Mouse (Mus musculus): Measurements from ENCODE around the gene Caprin1. TPM values are rescaled to one million over a fixed set of nuclear protein-coding genes. Genes with fewer than 3 reads are reported as not detected.

Gene Caprin1
- polyA plus RNA-seq, 1 experiment from 2014 or later: 649 TPM

DNA sequence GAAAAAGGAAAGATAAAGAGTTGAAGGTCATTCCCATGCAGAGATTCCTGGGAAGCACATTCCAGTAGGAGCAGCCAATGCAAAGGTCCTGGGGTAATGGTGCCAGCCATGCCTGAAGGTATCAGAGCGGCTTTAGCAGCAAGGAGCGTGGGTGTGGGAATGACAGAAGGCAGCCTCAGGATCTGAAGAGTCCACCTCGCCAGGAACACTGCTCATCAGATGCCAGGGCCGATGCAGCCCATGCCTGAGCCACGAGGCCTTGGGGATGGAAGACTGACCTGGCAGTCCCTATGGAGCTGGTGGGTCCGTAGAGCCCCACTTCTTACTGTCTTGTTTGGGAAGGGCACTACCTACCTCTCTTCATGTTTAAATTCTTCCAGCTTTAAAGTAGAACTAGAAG lies 45.7 kb downstream of the Caprin1 start:
- no peak for DNase-seq (ENCODE audit: low spot score)
- no peak overlapping the region for H3K9ac ChIP-seq (ENCODE audit: low read length)
- no peak overlapping the region for H3K4me2 ChIP-seq (ENCODE audit: low read depth, low read length, severe bottlenecking)
- ATAC-seq (replicated peaks; ENCODE audit: low FRiP score): no peak
- H3K27ac ChIP-seq (ENCODE audit: low read depth, low read length): no peak overlapping the region
- H3K4me1 ChIP-seq (replicated peaks; ENCODE audit: control insufficient read depth, insufficient read depth, low read length): no peaks in the 10 kb centered on the region
- H3K9me3 ChIP-seq (ENCODE audit: control insufficient read depth, low read length): no peaks in the 10 kb centered on the region
- H3K36me3 ChIP-seq (ENCODE audit: control insufficient read depth, insufficient read depth, low read length): peaks cover 8% of the 10 kb centered on the region; the same call in 1 of the 2 replicates
- no peak overlapping the region for H3K4me3 ChIP-seq (ENCODE audit: low read depth, low read length)
- WGBS: 91% methylated on average over 6 of the region's 6 CpGs
- H3K27me3 ChIP-seq (ENCODE audit: control insufficient read depth, insufficient read depth, low read length): no peaks in the 10 kb centered on the region

DNA sequence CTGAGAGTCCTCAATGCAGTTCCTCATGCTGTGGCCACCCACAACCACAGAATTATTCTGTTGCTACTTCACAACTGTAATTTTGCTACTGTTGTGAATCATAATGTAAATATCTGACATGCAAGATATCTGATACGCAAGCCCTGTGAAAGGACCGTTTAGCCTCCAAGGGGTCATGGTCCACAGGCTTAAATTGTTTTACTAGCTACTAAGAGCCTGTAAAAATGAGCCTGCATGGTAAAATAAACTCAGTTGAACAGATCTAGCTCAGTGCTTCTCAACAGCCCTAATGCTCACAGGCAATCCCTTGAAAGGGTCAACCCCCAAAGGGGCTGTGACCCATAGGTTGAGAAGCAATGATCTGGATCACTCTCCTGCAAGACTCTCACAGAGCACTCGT lies 48.4 kb downstream of the Caprin1 start:
- no peak overlapping the region for H3K27ac ChIP-seq (ENCODE audit: low read depth, low read length)
- no peaks in the 10 kb centered on the region for H3K27me3 ChIP-seq (ENCODE audit: control insufficient read depth, insufficient read depth, low read length)
- H3K9me3 ChIP-seq (ENCODE audit: control insufficient read depth, low read length): no peaks in the 10 kb centered on the region
- ATAC-seq (replicated peaks; ENCODE audit: low FRiP score) (no peak), DNase-seq (ENCODE audit: low spot score) (no peak)
- no peak overlapping the region for H3K4me2 ChIP-seq (ENCODE audit: low read depth, low read length, severe bottlenecking)
- H3K36me3 ChIP-seq (ENCODE audit: control insufficient read depth, insufficient read depth, low read length): peaks cover 8% of the 10 kb centered on the region; the same call in 1 of the 2 replicates
- no peak overlapping the region for H3K9ac ChIP-seq (ENCODE audit: low read length)
- no peak overlapping the region for H3K4me3 ChIP-seq (ENCODE audit: low read depth, low read length)
- 89% methylated on average over 3 of the region's 3 CpGs for WGBS
- no peaks in the 10 kb centered on the region for H3K4me1 ChIP-seq (replicated peaks; ENCODE audit: control insufficient read depth, insufficient read depth, low read length)

GRCm38 (mm10) chr2:103747891-103748290 lies 49.6 kb downstream of the Caprin1 start:
- no peak overlapping the region for H3K9ac ChIP-seq (ENCODE audit: low read length)
- no peak overlapping the region for H3K4me2 ChIP-seq (ENCODE audit: low read depth, low read length, severe bottlenecking)
- peaks cover 8% of the 10 kb centered on the region; the same call in 1 of the 2 replicates for H3K36me3 ChIP-seq (ENCODE audit: control insufficient read depth, insufficient read depth, low read length)
- no peaks in the 10 kb centered on the region for H3K27me3 ChIP-seq (ENCODE audit: control insufficient read depth, insufficient read depth, low read length)
- DNase-seq (ENCODE audit: low spot score) (peak; percentile 50), ATAC-seq (replicated peaks; ENCODE audit: low FRiP score) (no peak)
- no peak overlapping the region for H3K4me3 ChIP-seq (ENCODE audit: low read depth, low read length)
- 93% methylated on average over 9 of the region's 9 CpGs for WGBS
- no peaks in the 10 kb centered on the region for H3K4me1 ChIP-seq (replicated peaks; ENCODE audit: control insufficient read depth, insufficient read depth, low read length)
- no peaks in the 10 kb centered on the region for H3K9me3 ChIP-seq (ENCODE audit: control insufficient read depth, low read length)
- no peak overlapping the region for H3K27ac ChIP-seq (ENCODE audit: low read depth, low read length)

DNA sequence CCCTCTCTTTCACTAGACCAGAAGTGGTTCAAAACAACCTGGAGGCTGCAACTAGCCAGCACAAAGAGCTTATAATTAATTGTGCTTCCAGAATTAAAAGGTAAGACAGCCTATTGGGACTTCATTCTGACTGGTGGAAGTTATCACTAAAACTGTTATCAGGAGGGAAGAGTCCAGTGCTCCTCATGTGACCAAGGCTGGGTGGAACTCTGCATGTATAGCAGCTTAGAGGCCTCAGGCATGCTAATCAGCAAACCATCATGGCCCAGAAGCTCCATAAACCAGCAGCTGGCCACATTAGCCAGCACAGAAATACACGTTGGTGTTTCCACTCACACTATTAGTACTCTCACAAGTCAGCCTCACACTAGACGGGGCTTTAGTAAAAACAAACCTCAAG lies 50.7 kb downstream of the Caprin1 start:
- Histone ChIP-seq H3K4me2 (ENCODE audit: low read depth, low read length, severe bottlenecking) (no peak overlapping the region), H3K9me3 (ENCODE audit: control insufficient read depth, low read length) (no peaks in the 10 kb centered on the region), H3K9ac (ENCODE audit: low read length) (no peak overlapping the region), H3K4me3 (ENCODE audit: low read depth, low read length) (no peak overlapping the region), H3K27me3 (ENCODE audit: control insufficient read depth, insufficient read depth, low read length) (no peaks in the 10 kb centered on the region), H3K4me1 (replicated peaks; ENCODE audit: control insufficient read depth, insufficient read depth, low read length) (no peaks in the 10 kb centered on the region), H3K27ac (ENCODE audit: low read depth, low read length) (no peak overlapping the region), H3K36me3 (ENCODE audit: control insufficient read depth, insufficient read depth, low read length) (peaks cover 6% of the 10 kb centered on the region; the same call in 1 of the 2 replicates)
- 89% methylated on average over 2 of the region's 2 CpGs for WGBS
- DNase-seq (ENCODE audit: low spot score) (no peak), ATAC-seq (replicated peaks; ENCODE audit: low FRiP score) (no peak)

- Histone ChIP-seq H3K27ac (ENCODE audit: low read depth, low read length) (no peak overlapping the region), H3K4me3 (ENCODE audit: low read depth, low read length) (no peak overlapping the region), H3K4me2 (ENCODE audit: low read depth, low read length, severe bottlenecking) (no peak overlapping the region), H3K4me1 (replicated peaks; ENCODE audit: control insufficient read depth, insufficient read depth, low read length) (no peaks in the 10 kb centered on the region), H3K36me3 (ENCODE audit: control insufficient read depth, insufficient read depth, low read length) (peaks cover 6% of the 10 kb centered on the region; the same call in 1 of the 2 replicates), H3K9ac (ENCODE audit: low read length) (no peak overlapping the region), H3K27me3 (ENCODE audit: control insufficient read depth, insufficient read depth, low read length) (no peaks in the 10 kb centered on the region), H3K9me3 (ENCODE audit: control insufficient read depth, low read length) (no peaks in the 10 kb centered on the region)
- WGBS: 92% methylated on average over 2 of the region's 2 CpGs
- DNase-seq (ENCODE audit: low spot score): peak; percentile 27
- no peak for ATAC-seq (replicated peaks; ENCODE audit: low FRiP score)
Measured at GRCm38 (mm10) chr2:103746096-103746495, 51.4 kb downstream of the Caprin1 start.

DNA sequence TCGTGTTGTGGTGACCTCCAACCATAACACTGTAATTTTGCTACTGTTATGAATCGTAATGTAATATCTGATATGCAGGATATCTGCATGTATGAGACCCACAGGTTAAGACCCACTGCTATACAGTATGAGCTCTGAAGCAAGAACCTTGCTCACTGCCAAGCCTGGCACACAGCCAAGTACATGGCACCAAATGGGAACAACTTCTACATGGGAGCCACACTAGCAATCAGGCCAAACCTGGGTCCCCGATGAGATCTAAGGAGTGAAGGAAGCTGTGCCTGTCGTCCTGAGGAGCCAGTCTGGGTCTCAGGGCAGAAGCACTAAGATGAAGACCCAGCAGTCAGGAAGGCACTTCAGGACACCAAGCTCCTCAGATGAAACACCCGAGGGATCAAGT lies 52.0 kb downstream of the Caprin1 start:
- peaks cover 6% of the 10 kb centered on the region; the same call in 1 of the 2 replicates for H3K36me3 ChIP-seq (ENCODE audit: control insufficient read depth, insufficient read depth, low read length)
- 92% methylated on average over 5 of the region's 5 CpGs for WGBS

DNA sequence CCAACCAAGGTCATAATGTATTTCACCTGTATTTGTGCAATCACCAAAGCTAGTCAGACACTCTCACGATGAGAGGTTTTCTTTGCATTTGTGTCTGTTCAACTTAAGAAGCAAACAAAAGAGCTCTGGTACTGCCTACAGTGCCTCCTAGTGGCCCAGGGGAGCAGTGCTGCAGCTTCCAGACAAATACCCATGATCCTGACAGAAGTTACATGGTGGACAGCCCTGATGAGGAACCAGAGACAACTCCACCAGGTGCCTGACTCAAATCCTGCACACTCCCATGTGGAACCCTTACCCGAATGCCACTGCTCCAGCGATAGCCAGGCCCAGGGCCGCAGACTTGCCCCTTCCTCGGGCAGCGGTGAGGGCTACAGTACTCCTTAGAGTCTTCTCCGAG lies 53.5 kb downstream of the Caprin1 start:
- H3K27ac ChIP-seq (ENCODE audit: low read depth, low read length): no peak overlapping the region
- no peaks in the 10 kb centered on the region for H3K4me1 ChIP-seq (replicated peaks; ENCODE audit: control insufficient read depth, insufficient read depth, low read length)
- H3K27me3 ChIP-seq (ENCODE audit: control insufficient read depth, insufficient read depth, low read length): no peaks in the 10 kb centered on the region
- 76% methylated on average over 7 of the region's 7 CpGs for WGBS
- H3K4me2 ChIP-seq (ENCODE audit: low read depth, low read length, severe bottlenecking): no peak overlapping the region
- H3K9ac ChIP-seq (ENCODE audit: low read length): no peak overlapping the region
- DNase-seq (ENCODE audit: low spot score) (peak; percentile 85), ATAC-seq (replicated peaks; ENCODE audit: low FRiP score) (no peak)
- H3K9me3 ChIP-seq (ENCODE audit: control insufficient read depth, low read length): no peaks in the 10 kb centered on the region
- peaks cover 6% of the 10 kb centered on the region; the same call in 1 of the 2 replicates for H3K36me3 ChIP-seq (ENCODE audit: control insufficient read depth, insufficient read depth, low read length)
- no peak overlapping the region for H3K4me3 ChIP-seq (ENCODE audit: low read depth, low read length)

More for the DNA sequence above, 52.0 kb downstream of the Caprin1 start:
- H3K27me3 ChIP-seq (ENCODE audit: control insufficient read depth, insufficient read depth, low read length): no peaks in the 10 kb centered on the region
- DNase-seq (ENCODE audit: low spot score) (no peak), ATAC-seq (replicated peaks; ENCODE audit: low FRiP score) (no peak)
- H3K9me3 ChIP-seq (ENCODE audit: control insufficient read depth, low read length): no peaks in the 10 kb centered on the region
- H3K4me3 ChIP-seq (ENCODE audit: low read depth, low read length): no peak overlapping the region
- no peak overlapping the region for H3K9ac ChIP-seq (ENCODE audit: low read length)
- H3K27ac ChIP-seq (ENCODE audit: low read depth, low read length): no peak overlapping the region
- H3K4me1 ChIP-seq (replicated peaks; ENCODE audit: control insufficient read depth, insufficient read depth, low read length): no peaks in the 10 kb centered on the region
- no peak overlapping the region for H3K4me2 ChIP-seq (ENCODE audit: low read depth, low read length, severe bottlenecking)

- 98% methylated on average over 2 of the region's 2 CpGs for WGBS
Measured at GRCm38 (mm10) chr2:103743536-103743935, 53.9 kb downstream of the Caprin1 start.

DNA sequence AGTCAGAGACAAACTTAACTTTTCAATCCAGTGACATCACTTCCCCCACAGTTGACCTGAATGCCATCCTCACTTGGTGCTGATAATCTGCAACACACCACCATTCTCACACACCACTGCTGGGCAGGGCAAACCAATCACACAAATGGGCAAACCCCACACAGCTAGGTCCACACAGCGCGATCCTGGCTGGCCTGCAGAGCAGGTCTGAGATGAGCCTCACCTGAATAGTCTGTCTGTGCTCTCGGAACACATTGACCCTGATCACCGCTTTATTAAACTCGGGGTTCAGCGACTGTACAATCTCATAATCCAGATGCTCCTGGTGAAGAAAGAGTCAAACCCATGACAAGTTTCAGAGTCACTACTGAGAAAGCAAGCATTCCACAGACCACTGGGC lies 54.6 kb downstream of the Caprin1 start:
- Histone ChIP-seq H3K27me3 (ENCODE audit: control insufficient read depth, insufficient read depth, low read length) (no peaks in the 10 kb centered on the region), H3K27ac (ENCODE audit: low read depth, low read length) (no peak overlapping the region), H3K4me3 (ENCODE audit: low read depth, low read length) (no peak overlapping the region), H3K4me1 (replicated peaks; ENCODE audit: control insufficient read depth, insufficient read depth, low read length) (no peaks in the 10 kb centered on the region), H3K9ac (ENCODE audit: low read length) (no peak overlapping the region), H3K36me3 (ENCODE audit: control insufficient read depth, insufficient read depth, low read length) (peaks cover 3% of the 10 kb centered on the region; the same call in 1 of the 2 replicates), H3K9me3 (ENCODE audit: control insufficient read depth, low read length) (no peaks in the 10 kb centered on the region), H3K4me2 (ENCODE audit: low read depth, low read length, severe bottlenecking) (no peak overlapping the region)
- ATAC-seq (replicated peaks; ENCODE audit: low FRiP score) (no peak), DNase-seq (ENCODE audit: low spot score) (no peak)
- WGBS: 96% methylated on average over 6 of the region's 6 CpGs

More at GRCm38 (mm10) chr2:103743536-103743935, 53.9 kb downstream of the Caprin1 start:
- no peaks in the 10 kb centered on the region for H3K27me3 ChIP-seq (ENCODE audit: control insufficient read depth, insufficient read depth, low read length)
- no peaks in the 10 kb centered on the region for H3K9me3 ChIP-seq (ENCODE audit: control insufficient read depth, low read length)
- no peak overlapping the region for H3K27ac ChIP-seq (ENCODE audit: low read depth, low read length)
- no peak overlapping the region for H3K4me2 ChIP-seq (ENCODE audit: low read depth, low read length, severe bottlenecking)
- H3K4me3 ChIP-seq (ENCODE audit: low read depth, low read length): no peak overlapping the region
- DNase-seq (ENCODE audit: low spot score) (no peak), ATAC-seq (replicated peaks; ENCODE audit: low FRiP score) (no peak)
- peaks cover 6% of the 10 kb centered on the region; the same call in 1 of the 2 replicates for H3K36me3 ChIP-seq (ENCODE audit: control insufficient read depth, insufficient read depth, low read length)
- H3K4me1 ChIP-seq (replicated peaks; ENCODE audit: control insufficient read depth, insufficient read depth, low read length): no peaks in the 10 kb centered on the region
- no peak overlapping the region for H3K9ac ChIP-seq (ENCODE audit: low read length)

All from forebrain, embryonic 11.5 days (tissue).